Mouse (Mus musculus) thymus, adult 2 months (tissue): Measurements from ENCODE around the gene Col9a2.

Experiments
- CTCF ChIP-seq: fragments of 200-500 bp; IDR thresholded peaks from 2 replicates; pipeline ENCODE4 v1.5.1; 2012; ENCODE audit warnings: mild to moderate bottlenecking, control low read depth, low read length, moderate library complexity, borderline replicate concordance; ENCODE audit not compliant: control insufficient read depth, poor library complexity, insufficient read depth; ENCODE audit errors: extremely low read depth
- POLR2A ChIP-seq: fragments of 200-500 bp; IDR thresholded peaks from 2 replicates; pipeline ENCODE4 v1.6.1; 2012; ENCODE audit warnings: mild to moderate bottlenecking, low read length, control low read depth, moderate library complexity; ENCODE audit not compliant: control insufficient read depth, poor library complexity, insufficient read depth; ENCODE audit errors: extremely low read depth

- no peak for TF ChIP-seq CTCF
- no peak for TF ChIP-seq POLR2A
Observed at GRCm38 (mm10) chr4:121020040-121020790, 19.0 kb upstream of the Col9a2 start.
